Mouse (Mus musculus) right cerebral cortex, postnatal 10 days (tissue): Measurements from ENCODE around the gene Nlgn3.
A peak's percentile ranks its signal among the peaks of the same experiment; 100 is the strongest.

Experiments used
- DNase-seq, 2 experiments: peaks; one replicate each; pipeline ENCODE4 v3.0.0; 2021; ENCODE audit warnings: low spot score in 2 of 2

The Nlgn3 gene

GRCm38 (mm10) chrX:101299055-101299454 lies at the start of gene Nlgn3:
Nlgn3 (plus strand) TSS chrX:101299168.
- DNase-seq: peak; percentile 68 to 69

- peak; percentile 92 to 93 for DNase-seq
Observed at GRCm38 (mm10) chrX:101253952-101254729, 44.8 kb upstream of the Nlgn3 start, which contains the start of gene Foxo4. Foxo4 (plus strand) TSS chrX:101254528.

- DNase-seq: no peak
Observed at GRCm38 (mm10) chrX:101254740-101255139, 44.2 kb upstream of the Nlgn3 start.

GRCm38 (mm10) chrX:101256603-101257002 lies 42.4 kb upstream of the Nlgn3 start:
- no peak for DNase-seq

- DNase-seq: no peak
Observed at GRCm38 (mm10) chrX:101260441-101261325, 38.3 kb upstream of the Nlgn3 start.

GRCm38 (mm10) chrX:101263892-101264291 lies 35.1 kb upstream of the Nlgn3 start, which contains the start of gene Gm614:
Gm614 (minus strand) TSS chrX:101263992.
- no peak for DNase-seq

- DNase-seq: no peak
Observed at GRCm38 (mm10) chrX:101266631-101267030, 32.3 kb upstream of the Nlgn3 start.

GRCm38 (mm10) chrX:101268025-101268754 lies 30.8 kb upstream of the Nlgn3 start, which contains the start of gene Il2rg:
Il2rg (minus strand) TSS chrX:101268255.
- no peak for DNase-seq

- no peak for DNase-seq
Observed at GRCm38 (mm10) chrX:101268755-101269124, 30.2 kb upstream of the Nlgn3 start, which contains the start of gene Gm20489. Gm20489 (minus strand) TSS chrX:101269023.

GRCm38 (mm10) chrX:101273410-101273809 lies 25.6 kb upstream of the Nlgn3 start:
- no peak for DNase-seq

- DNase-seq: peak; percentile 89
Observed at GRCm38 (mm10) chrX:101273875-101274738, 24.9 kb upstream of the Nlgn3 start, which contains the start of gene Med12. Med12 (plus strand) TSS chrX:101274030.

- DNase-seq: no peak
Observed at GRCm38 (mm10) chrX:101282813-101283212, 16.2 kb upstream of the Nlgn3 start.

GRCm38 (mm10) chrX:101285534-101285933 lies 13.4 kb upstream of the Nlgn3 start:
- DNase-seq: peak; percentile 54 to 72

GRCm38 (mm10) chrX:101285953-101286670 lies 12.9 kb upstream of the Nlgn3 start:
- no peak for DNase-seq

- no peak for DNase-seq
Observed at GRCm38 (mm10) chrX:101287543-101287942, 11.4 kb upstream of the Nlgn3 start.

- DNase-seq: no peak
Observed at GRCm38 (mm10) chrX:101288432-101288831, 10.5 kb upstream of the Nlgn3 start.

GRCm38 (mm10) chrX:101289037-101289436 lies 9.9 kb upstream of the Nlgn3 start:
- no peak for DNase-seq

GRCm38 (mm10) chrX:101290111-101290510 lies 8.9 kb upstream of the Nlgn3 start:
- DNase-seq: no peak

GRCm38 (mm10) chrX:101299473-101300426 lies 782 bp downstream of the Nlgn3 start:
- peak; percentile 66 to 72 for DNase-seq
